Mouse (Mus musculus) erythroblast, embryonic 14.5 days (primary cell): ENCODE data around the gene Kif1b. TPM values are rescaled to one million over a fixed set of nuclear protein-coding genes. Genes with fewer than 3 reads are reported as not detected.

Experiments used
- H3K27me3 ChIP-seq: 2 replicates; pipeline ENCODE4 v1.6.1; 2012; ENCODE audit warnings: inconsistent platforms; ENCODE audit not compliant: control insufficient read depth
- H3K36me3 ChIP-seq: 2 replicates; pipeline ENCODE4 v1.6.1; 2012; ENCODE audit warnings: mild to moderate bottlenecking, inconsistent platforms; ENCODE audit not compliant: control insufficient read depth
- H3K4me1 ChIP-seq: 2 replicates; pipeline ENCODE4 v1.6.1; 2012; ENCODE audit warnings: inconsistent platforms; ENCODE audit not compliant: control insufficient read depth
- H3K4me3 ChIP-seq: replicated peaks from 2 replicates; pipeline ENCODE3; 2012; ENCODE audit warnings: moderate library complexity, mild to moderate bottlenecking, inconsistent platforms
- H3K9me3 ChIP-seq: 2 replicates; pipeline ENCODE4 v1.6.1; 2012; ENCODE audit warnings: low read length, inconsistent platforms, mixed read lengths; ENCODE audit not compliant: control insufficient read depth
- GATA1 ChIP-seq: IDR thresholded peaks from 2 replicates; pipeline ENCODE4 v1.6.1; 2012; ENCODE audit warnings: low read length, inconsistent platforms, mixed read lengths
- TAL1 ChIP-seq: IDR thresholded peaks from 3 replicates; pipeline ENCODE4 v1.6.1; 2012; ENCODE audit warnings: low read length, inconsistent platforms, mixed read lengths
- polyA plus RNA-seq: library from polyadenylated mRNA; stranded (reverse); fragments of >175 nt; gene quantifications from 2 replicates; pipeline ENCODE4 v1.2.3, GENCODE M21; 2012

The Kif1b gene
- polyA plus RNA-seq, 1 experiment = not detected

GRCm38 (mm10) chr4:149138515-149138914 is 169.0 kb downstream of the Kif1b start:
- H3K36me3 ChIP-seq = no peaks in the 10 kb centered on the region
- no peaks in the 10 kb centered on the region for H3K9me3 ChIP-seq
- H3K4me3 ChIP-seq = no peak overlapping the region
- no peak for TF ChIP-seq GATA1
- no peaks in the 10 kb centered on the region for H3K27me3 ChIP-seq
- peaks cover 13% of the 10 kb centered on the region for H3K4me1 ChIP-seq

DNA sequence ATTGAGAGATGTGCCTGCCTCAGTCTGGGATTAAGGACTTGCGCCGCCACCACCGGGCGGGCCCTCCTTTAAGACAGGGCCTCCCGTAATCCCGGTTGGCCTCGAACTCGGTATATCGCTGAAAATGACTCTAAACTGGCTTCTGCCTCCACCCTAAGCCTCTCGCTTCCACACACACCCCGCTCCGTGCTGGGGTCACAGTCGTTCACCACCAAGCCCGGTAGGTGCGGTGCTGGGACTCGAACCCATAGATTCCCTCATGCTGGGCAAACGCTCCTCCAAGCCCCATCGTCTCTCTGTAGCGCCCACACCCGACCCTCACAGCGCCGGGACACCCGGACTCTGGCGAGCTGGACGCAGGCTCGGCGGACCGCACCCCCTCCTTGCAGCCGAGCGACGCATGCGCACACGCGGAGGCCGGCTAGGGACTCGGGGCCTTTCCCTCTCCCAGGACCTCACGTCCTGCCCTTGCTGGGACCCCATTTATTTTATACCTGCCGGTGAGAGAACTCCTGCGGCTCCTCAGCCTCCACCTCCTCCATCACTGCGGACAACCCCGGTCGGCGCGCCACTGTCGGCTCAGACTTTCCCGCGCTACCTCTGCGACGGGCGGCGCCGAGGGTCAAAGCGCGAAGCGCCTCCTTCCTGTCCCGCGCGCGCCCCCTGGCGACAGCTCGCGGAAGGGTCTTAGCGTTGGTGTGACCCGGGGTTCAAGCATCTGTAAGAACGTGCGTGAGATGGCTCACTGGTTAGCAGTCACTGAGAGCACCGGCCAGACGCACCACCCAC is 170.3 kb downstream of the Kif1b start, which contains the start of gene Cenps:
Cenps (minus strand) TSS at position 648 of the 789 bp plus-strand sequence.
- TF ChIP-seq TAL1 = no peak
- no peak for TF ChIP-seq GATA1
- H3K4me1 ChIP-seq = peaks cover 13% of the 10 kb centered on the region
- peaks cover 5% of the 10 kb centered on the region for H3K36me3 ChIP-seq
- no peaks in the 10 kb centered on the region for H3K9me3 ChIP-seq
- no peaks in the 10 kb centered on the region for H3K27me3 ChIP-seq
- peak within 1 kb of the TSS; percentile 92 for H3K4me3 ChIP-seq

GRCm38 (mm10) chr4:149136116-149136850 is 171.2 kb downstream of the Kif1b start:
- no peaks in the 10 kb centered on the region for H3K27me3 ChIP-seq
- peaks cover 13% of the 10 kb centered on the region for H3K4me1 ChIP-seq
- H3K36me3 ChIP-seq = peaks cover 13% of the 10 kb centered on the region
- H3K9me3 ChIP-seq = no peaks in the 10 kb centered on the region
- TF ChIP-seq GATA1 (no peak), TAL1 (no peak)
- peak overlapping the region; percentile 92 for H3K4me3 ChIP-seq

DNA sequence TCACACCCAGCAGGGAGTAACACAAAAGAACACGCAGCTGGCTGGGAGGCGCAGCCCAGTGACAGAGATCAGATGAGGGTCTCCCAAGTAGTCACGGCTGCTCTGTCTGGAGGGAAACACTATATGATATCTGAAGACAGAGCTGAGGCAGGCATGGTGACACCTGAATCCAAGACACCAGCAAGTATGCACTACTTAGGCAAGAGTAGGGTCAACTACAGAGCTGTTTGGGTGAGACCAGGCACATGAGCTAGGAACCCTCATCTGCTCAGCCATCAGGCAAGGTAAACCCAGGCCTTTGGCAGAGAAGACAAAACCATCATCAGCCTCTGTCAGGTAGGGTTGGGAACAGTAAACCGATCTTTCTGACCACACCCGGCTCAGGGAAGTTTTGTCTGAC is 174.1 kb downstream of the Kif1b start:
- Histone ChIP-seq H3K9me3 (no peaks in the 10 kb centered on the region), H3K27me3 (no peaks in the 10 kb centered on the region), H3K4me1 (peaks cover 13% of the 10 kb centered on the region), H3K36me3 (peaks cover 36% of the 10 kb centered on the region), H3K4me3 (no peak overlapping the region)
- TF ChIP-seq TAL1 = no peak
- no peak for TF ChIP-seq GATA1

DNA sequence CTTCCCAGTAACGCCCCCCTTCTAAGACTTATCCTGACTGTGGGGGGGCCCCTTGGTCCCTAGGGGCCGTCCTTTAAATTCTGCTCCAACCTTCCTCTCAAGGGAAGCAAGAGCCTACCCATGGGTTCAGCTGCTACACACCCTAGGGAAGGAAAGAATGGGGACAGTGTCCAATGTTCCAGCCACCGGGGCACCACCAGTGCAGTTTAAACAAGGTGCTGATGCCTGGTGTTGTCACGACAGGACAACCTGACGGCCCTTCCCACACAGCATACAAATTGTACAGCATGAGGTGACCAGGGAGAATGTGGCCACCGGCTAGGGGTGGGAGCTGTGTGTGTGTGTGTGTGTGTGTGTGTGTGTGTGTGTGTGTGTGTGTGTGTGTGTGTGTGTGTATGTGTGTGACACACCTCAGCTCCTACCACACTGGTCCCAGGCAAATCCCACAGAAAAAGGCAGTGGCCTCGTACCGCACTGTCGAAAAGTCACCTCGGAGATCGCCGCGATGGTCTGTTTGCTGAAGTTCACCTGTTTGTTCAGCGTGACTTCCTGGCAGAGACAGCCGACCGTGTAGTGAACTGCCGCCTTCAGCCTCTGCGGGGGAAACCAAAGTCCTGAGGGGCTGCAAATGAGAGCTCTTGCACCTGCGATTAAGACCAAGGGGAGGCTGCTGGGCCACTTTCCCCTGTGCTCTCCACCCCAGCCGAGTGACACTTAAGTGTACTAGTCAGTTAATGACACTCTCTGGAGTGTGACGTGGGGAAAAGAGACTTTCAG is 175.5 kb downstream of the Kif1b start:
- Histone ChIP-seq H3K4me1 (peaks cover 11% of the 10 kb centered on the region), H3K36me3 (peaks cover 50% of the 10 kb centered on the region), H3K9me3 (no peaks in the 10 kb centered on the region), H3K4me3 (no peak overlapping the region), H3K27me3 (no peaks in the 10 kb centered on the region)
- TF ChIP-seq TAL1 (no peak), GATA1 (no peak)

DNA sequence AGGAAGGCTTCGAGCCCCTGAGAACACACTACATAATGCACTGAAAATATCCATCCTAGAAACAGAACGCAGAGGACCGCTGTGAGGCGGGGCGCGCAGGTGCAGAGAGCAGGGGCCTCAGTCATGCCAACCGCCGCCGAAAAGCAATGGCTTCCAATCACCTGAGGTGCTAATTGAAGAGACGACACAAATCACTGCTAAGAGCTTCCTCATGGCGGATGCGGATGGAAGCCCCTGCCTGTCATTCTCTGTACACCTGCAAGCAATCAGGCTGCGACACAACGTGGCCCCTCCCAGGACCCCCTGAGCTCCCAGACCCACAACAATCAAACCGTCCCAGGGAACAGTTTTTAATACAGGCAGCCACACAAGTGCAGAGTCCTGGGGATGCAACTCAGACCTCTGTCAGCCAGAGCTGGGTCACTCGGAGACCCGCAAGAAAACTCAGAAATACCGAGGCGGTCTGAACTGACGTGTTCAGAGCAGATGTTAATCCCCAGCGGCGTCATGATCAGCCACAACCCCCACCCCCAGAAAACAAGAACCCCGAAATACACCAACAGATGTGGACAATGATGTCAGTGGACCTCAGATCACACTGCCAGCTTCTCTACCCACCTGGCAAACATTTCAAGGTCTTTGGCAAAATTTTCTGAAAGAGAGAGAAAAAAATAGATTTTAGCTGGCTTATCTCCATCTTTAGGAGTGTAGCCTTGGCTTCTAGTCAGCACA is 176.3 kb downstream of the Kif1b start:
- Histone ChIP-seq H3K4me3 (no peak overlapping the region), H3K27me3 (no peaks in the 10 kb centered on the region), H3K9me3 (no peaks in the 10 kb centered on the region), H3K36me3 (peaks cover 56% of the 10 kb centered on the region), H3K4me1 (peaks cover 3% of the 10 kb centered on the region)
- TF ChIP-seq GATA1 (no peak), TAL1 (no peak)

- no peak overlapping the region for H3K4me3 ChIP-seq
- no peaks in the 10 kb centered on the region for H3K27me3 ChIP-seq
- TF ChIP-seq GATA1 (no peak), TAL1 (no peak)
- peaks cover under 1% of the 10 kb centered on the region for H3K4me1 ChIP-seq
- H3K36me3 ChIP-seq = peaks cover 61% of the 10 kb centered on the region
- no peaks in the 10 kb centered on the region for H3K9me3 ChIP-seq
Observed at GRCm38 (mm10) chr4:149128467-149128866, 179.0 kb downstream of the Kif1b start.

- no peaks in the 10 kb centered on the region for H3K27me3 ChIP-seq
- peaks cover 2% of the 10 kb centered on the region for H3K4me1 ChIP-seq
- H3K4me3 ChIP-seq = no peak within 1 kb of the TSS
- TF ChIP-seq TAL1 (no peak), GATA1 (no peak)
- no peaks in the 10 kb centered on the region for H3K9me3 ChIP-seq
- H3K36me3 ChIP-seq = peaks cover 51% of the 10 kb centered on the region
Observed at GRCm38 (mm10) chr4:149126663-149127062, 180.8 kb downstream of the Kif1b start, which contains the start of gene Cort. Cort (minus strand) TSS chr4:149126763.

Other genes with a start within 250 kb of the Kif1b start
- gene Pex14, start 207.8 kb downstream of the Kif1b start, polyA plus RNA-seq = 2.0 and 2.8 TPM in 2 replicates
- 0.24 and 0.43 TPM in 2 replicates for gene Dffa, start 203.5 kb downstream of the Kif1b start, polyA plus RNA-seq
- gene Cort, start 180.9 kb downstream of the Kif1b start, polyA plus RNA-seq = 0.96 and 1.3 TPM in 2 replicates
- 2.4 and 2.5 TPM in 2 replicates for gene Cenps, start 170.1 kb downstream of the Kif1b start, polyA plus RNA-seq
- 3.6 and 4.2 TPM in 2 replicates for gene Pgd, start 140.9 kb downstream of the Kif1b start, polyA plus RNA-seq
- 14.2 and 15.0 TPM in 2 replicates for gene Ube4b, start 119.1 kb upstream of the Kif1b start, polyA plus RNA-seq
- not detected in 2 replicates for gene Rbp7, start 147.3 kb upstream of the Kif1b start, polyA plus RNA-seq
- not detected in 2 replicates for gene Tmem274, start 169.7 kb upstream of the Kif1b start, polyA plus RNA-seq
- 0.10 and 0.17 TPM in 2 replicates for gene Nmnat1, start 177.5 kb upstream of the Kif1b start, polyA plus RNA-seq
- 0.29 and 0.58 TPM in 2 replicates for gene Lzic, start 177.5 kb upstream of the Kif1b start, polyA plus RNA-seq
- 0.18 and 0.54 TPM in 2 replicates for gene Ctnnbip1, start 210.5 kb upstream of the Kif1b start, polyA plus RNA-seq